Comparison of ENCODE assay signal across 8 mouse cellular contexts in the genomic region with DNA sequence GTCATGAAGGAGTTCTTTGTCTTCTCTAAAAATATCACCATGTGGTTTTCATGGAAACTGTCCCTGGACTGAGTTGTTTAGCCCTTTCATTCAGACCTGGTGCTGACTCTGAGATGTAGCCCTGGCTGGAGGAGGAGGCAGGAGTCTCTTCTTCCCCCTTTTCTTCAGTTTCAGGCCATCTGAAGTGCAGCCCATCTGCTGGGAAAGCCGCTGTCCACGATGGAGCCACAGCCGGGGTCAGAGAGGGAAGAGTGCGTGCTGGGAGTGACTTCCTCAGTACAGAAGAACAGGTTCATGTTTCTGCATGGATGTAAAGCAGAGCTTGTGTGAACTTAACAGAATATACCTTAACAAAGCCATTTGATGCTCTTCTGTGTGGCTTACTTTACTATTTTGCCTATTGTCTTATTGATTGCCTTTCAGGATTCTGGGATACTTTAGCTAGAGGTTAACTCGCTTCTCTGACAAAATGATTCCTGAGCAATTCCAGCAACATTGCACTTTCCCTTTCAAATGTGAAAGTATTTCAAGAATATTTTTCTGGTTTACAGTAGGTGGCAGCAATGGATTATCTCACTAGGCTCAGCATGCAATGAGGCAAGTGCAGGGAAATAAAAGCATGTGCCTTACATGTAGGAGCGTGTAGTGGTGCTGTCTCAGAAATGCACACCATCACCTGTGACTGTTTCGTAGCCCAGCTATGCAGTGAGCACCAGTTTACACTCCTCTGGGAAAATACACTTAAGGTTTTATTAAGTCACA. TPM values are rescaled to one million over a fixed set of nuclear protein-coding genes. Genes with fewer than 3 reads are reported as not detected.
DNase-seq lines count a peak whose midpoint lies in the region; ATAC-seq and TF ChIP-seq lines count a peak whose summit lies in the region.

No protein-coding gene starts in this region.

- H3K27ac ChIP-seq in forebrain, embryonic 13.5 days = no peak overlapping the region
- H3K27ac ChIP-seq in forebrain, embryonic 11.5 days (ENCODE audit: low read depth, low read length) = no peak overlapping the region
- no peak overlapping the region for H3K27ac ChIP-seq in lung, postnatal 0 days (ENCODE audit: low read length)
- no peak overlapping the region for H3K27ac ChIP-seq in hindbrain, embryonic 16.5 days (ENCODE audit: low read depth, low read length)

- H3K4me2 ChIP-seq in forebrain, embryonic 13.5 days = no peak overlapping the region
- H3K4me2 ChIP-seq in forebrain, embryonic 11.5 days (ENCODE audit: low read depth, low read length, severe bottlenecking) = no peak overlapping the region
- no peak overlapping the region for H3K4me2 ChIP-seq in lung, postnatal 0 days (replicated peaks; ENCODE audit: low read depth, low read length)
- no peak overlapping the region for H3K4me2 ChIP-seq in hindbrain, embryonic 16.5 days (ENCODE audit: low read length)

- TF ChIP-seq EP300 in lung, postnatal 0 days (IDR thresholded peaks at IDR 0.05) = no peak

- H3K4me1 ChIP-seq in forebrain, embryonic 13.5 days = no peaks in the 10 kb centered on the region
- H3K4me1 ChIP-seq in forebrain, embryonic 11.5 days (replicated peaks; ENCODE audit: control insufficient read depth, insufficient read depth, low read length) = no peaks in the 10 kb centered on the region
- no peaks in the 10 kb centered on the region for H3K4me1 ChIP-seq in lung, postnatal 0 days (ENCODE audit: insufficient read depth, low read depth, low read length)
- H3K4me1 ChIP-seq in hindbrain, embryonic 16.5 days (ENCODE audit: control insufficient read depth, insufficient read depth, low read depth, low read length) = no peaks in the 10 kb centered on the region; the same call in 1 of the 2 replicates

- H3K4me3 ChIP-seq in forebrain, embryonic 13.5 days = no peak overlapping the region
- no peak overlapping the region for H3K4me3 ChIP-seq in forebrain, embryonic 11.5 days (ENCODE audit: low read depth, low read length)
- no peak overlapping the region for H3K4me3 ChIP-seq in lung, postnatal 0 days (ENCODE audit: low read depth, low read length)
- no peak overlapping the region for H3K4me3 ChIP-seq in hindbrain, embryonic 16.5 days (ENCODE audit: low read length)

- H3K36me3 ChIP-seq in forebrain, embryonic 13.5 days (ENCODE audit: poor library complexity, severe bottlenecking) = no peaks in the 10 kb centered on the region
- H3K36me3 ChIP-seq in forebrain, embryonic 11.5 days (ENCODE audit: control insufficient read depth, insufficient read depth, low read length) = no peaks in the 10 kb centered on the region
- no peaks in the 10 kb centered on the region for H3K36me3 ChIP-seq in lung, postnatal 0 days (ENCODE audit: insufficient read depth, low read length)
- no peaks in the 10 kb centered on the region for H3K36me3 ChIP-seq in hindbrain, embryonic 16.5 days (ENCODE audit: control insufficient read depth, insufficient read depth, low read length)

- H3K9me3 ChIP-seq in forebrain, embryonic 13.5 days (replicated peaks) = no peaks in the 10 kb centered on the region
- no peaks in the 10 kb centered on the region for H3K9me3 ChIP-seq in forebrain, embryonic 11.5 days (ENCODE audit: control insufficient read depth, low read length)
- no peaks in the 10 kb centered on the region for H3K9me3 ChIP-seq in lung, postnatal 0 days (ENCODE audit: low read length)
- no peaks in the 10 kb centered on the region for H3K9me3 ChIP-seq in hindbrain, embryonic 16.5 days (ENCODE audit: control insufficient read depth, low read length)

- no peak overlapping the region for H3K9ac ChIP-seq in forebrain, embryonic 13.5 days
- H3K9ac ChIP-seq in forebrain, embryonic 11.5 days (ENCODE audit: low read length) = no peak overlapping the region
- H3K9ac ChIP-seq in lung, postnatal 0 days (replicated peaks; ENCODE audit: low read depth) = no peak overlapping the region
- no peak overlapping the region for H3K9ac ChIP-seq in hindbrain, embryonic 16.5 days (ENCODE audit: low read depth, low read length)

- no peak for DNase-seq in forebrain, embryonic 11.5 days (ENCODE audit: low spot score)
- peak; percentile 88 for DNase-seq in lung, postnatal 0 days (ENCODE audit: low spot score)
- no peak for DNase-seq in lung, postnatal 4 days
- DNase-seq in thymus, postnatal 0 days (ENCODE audit: low spot score) = peak; percentile 73
- DNase-seq in c-Kit-positive CD71-positive TER-119-positive erythroid progenitor cells, embryonic 14.5 days (ENCODE audit: low spot score) = no peak
- DNase-seq in cerebellum, adult 8-10 months = no peak

- TF ChIP-seq CTCF in lung, postnatal 0 days (IDR thresholded peaks at IDR 0.05) = peak; percentile 78

- H3K27me3 ChIP-seq in forebrain, embryonic 13.5 days = no peaks in the 10 kb centered on the region
- no peaks in the 10 kb centered on the region for H3K27me3 ChIP-seq in forebrain, embryonic 11.5 days (ENCODE audit: control insufficient read depth, insufficient read depth, low read length)
- H3K27me3 ChIP-seq in lung, postnatal 0 days (replicated peaks; ENCODE audit: insufficient read depth, low read length) = no peaks in the 10 kb centered on the region
- H3K27me3 ChIP-seq in hindbrain, embryonic 16.5 days (replicated peaks; ENCODE audit: control insufficient read depth, insufficient read depth, low read length) = no peaks in the 10 kb centered on the region

- WGBS in forebrain, embryonic 13.5 days = 66% methylated on average over 7 of the region's 7 CpGs
- 70% methylated on average over 7 of the region's 7 CpGs for WGBS in forebrain, embryonic 11.5 days
- WGBS in lung, postnatal 0 days = 44% methylated on average over 7 of the region's 7 CpGs
- 52% methylated on average over 7 of the region's 7 CpGs for WGBS in hindbrain, embryonic 16.5 days

- ATAC-seq in forebrain, embryonic 13.5 days = peak; percentile 80
- no peak for ATAC-seq in forebrain, embryonic 11.5 days (replicated peaks; ENCODE audit: low FRiP score)
- peak; percentile 48; the same call in 1 of the 2 replicates for ATAC-seq in lung, postnatal 0 days
- ATAC-seq in hindbrain, embryonic 16.5 days = peak; percentile 84

RNA-seq across cellular contexts. Expression of gene Map3k13, which starts 42.3 kb away (rescaled TPM):
- 4.3 and 4.5 TPM in 2 replicates for polyA plus RNA-seq in forebrain, embryonic 13.5 days (2015; fragmentation: Nextera tagmentation; extraction: Ambion mirVana)
- polyA plus RNA-seq in forebrain, embryonic 11.5 days (2014; fragmentation: Nextera tagmentation; extraction: Ambion mirVana) = 3.5 TPM in 2 replicates
- 0.37 TPM in 2 replicates for polyA plus RNA-seq in lung, postnatal 0 days (2015; fragmentation: Nextera tagmentation; extraction: Ambion mirVana)
- polyA plus RNA-seq in hindbrain, embryonic 16.5 days (2015; fragmentation: Nextera tagmentation; extraction: Ambion mirVana) = 5.1 and 6.2 TPM in 2 replicates
- 0.59 and 0.66 TPM in 2 replicates for polyA plus RNA-seq in thymus, postnatal 0 days (2015; fragmentation: Nextera tagmentation; extraction: Ambion mirVana)

RNA-seq across cellular contexts. Expression of gene Ehhadh, which starts 48.9 kb away (rescaled TPM):
- polyA plus RNA-seq in forebrain, embryonic 13.5 days (2015; fragmentation: Nextera tagmentation; extraction: Ambion mirVana) = 0.59 and 0.61 TPM in 2 replicates
- 1.5 and 2.1 TPM in 2 replicates for polyA plus RNA-seq in forebrain, embryonic 11.5 days (2014; fragmentation: Nextera tagmentation; extraction: Ambion mirVana)
- polyA plus RNA-seq in lung, postnatal 0 days (2015; fragmentation: Nextera tagmentation; extraction: Ambion mirVana) = 2.0 and 2.5 TPM in 2 replicates
- 2.0 and 2.5 TPM in 2 replicates for polyA plus RNA-seq in hindbrain, embryonic 16.5 days (2015; fragmentation: Nextera tagmentation; extraction: Ambion mirVana)
- polyA plus RNA-seq in thymus, postnatal 0 days (2015; fragmentation: Nextera tagmentation; extraction: Ambion mirVana) = 8.3 and 9.9 TPM in 2 replicates

Comparison
In these comparisons a context has a peak if more than half of its experiments do, and no peak if none do; other contexts are left out.
1. DNase-seq: peak in lung, postnatal 0 days (single experiment) and thymus, postnatal 0 days (single experiment); none in forebrain, embryonic 11.5 days (single experiment), lung, postnatal 4 days (0 of 2), c-Kit-positive CD71-positive TER-119-positive erythroid progenitor cells, embryonic 14.5 days (single experiment) and cerebellum, adult 8-10 months (single experiment).